Mouse (Mus musculus) gastrocnemius, postnatal 10 days (tissue): ENCODE results near the gene Ptprc. TPM values are rescaled to one million over a fixed set of nuclear protein-coding genes. Genes with fewer than 3 reads are reported as not detected.

Experiments
- DNase-seq: peaks from one replicate; pipeline ENCODE4 v3.0.0; 2021; ENCODE audit warnings: mixed read lengths
- long read RNA-seq, 2 experiments: library from polyadenylated mRNA; stranded (forward); transcript quantifications; one replicate each; pipeline ENCODE4 v2.0.0; 2021
- total RNA-seq, 2 experiments: library from RNA; stranded (reverse); gene quantifications; 2 replicates each; pipeline ENCODE4 v1.2.3; 2021

Ptprc gene
- 1 to 10 TPM; 1.8 to 5.0 TPM for total RNA-seq
- long read RNA-seq, experiment 1: 0 reads
- long read RNA-seq, experiment 2, full-length matches to known transcripts: 1 of 1 reads
- long read RNA-seq, experiment 2, partial matches to known transcripts: 0 of 1 reads
- long read RNA-seq, experiment 2, other reads (novel, unspliced or antisense): 0 of 1 reads

DNA sequence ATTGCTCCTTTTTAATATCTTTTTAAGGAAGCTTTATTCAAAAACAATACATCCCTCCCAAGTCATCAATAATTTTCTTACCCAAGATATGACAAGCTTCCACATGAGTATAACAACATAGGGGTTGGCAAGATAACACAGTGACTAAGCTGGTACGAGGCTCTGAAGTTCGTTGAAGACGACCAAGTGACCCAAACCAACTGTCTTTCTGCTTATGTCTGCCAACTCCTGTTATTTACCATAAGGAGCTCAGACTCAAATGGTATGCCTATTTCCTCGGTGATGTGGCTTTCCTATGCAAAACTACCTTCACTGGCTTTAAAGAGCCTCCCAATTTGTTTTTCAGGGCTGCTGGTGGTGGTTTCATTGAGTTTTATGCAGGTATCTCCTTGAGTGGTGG is at the start of gene Ptprc:
TSS of gene Ptprc (minus strand) at position 215 of the 400 bp plus-strand sequence.
- DNase-seq: no peak

- no peak for DNase-seq
These were observed 39.4 kb upstream of the Ptprc start for GRCm38 (mm10) chr1:138214736-138215458.

DNA sequence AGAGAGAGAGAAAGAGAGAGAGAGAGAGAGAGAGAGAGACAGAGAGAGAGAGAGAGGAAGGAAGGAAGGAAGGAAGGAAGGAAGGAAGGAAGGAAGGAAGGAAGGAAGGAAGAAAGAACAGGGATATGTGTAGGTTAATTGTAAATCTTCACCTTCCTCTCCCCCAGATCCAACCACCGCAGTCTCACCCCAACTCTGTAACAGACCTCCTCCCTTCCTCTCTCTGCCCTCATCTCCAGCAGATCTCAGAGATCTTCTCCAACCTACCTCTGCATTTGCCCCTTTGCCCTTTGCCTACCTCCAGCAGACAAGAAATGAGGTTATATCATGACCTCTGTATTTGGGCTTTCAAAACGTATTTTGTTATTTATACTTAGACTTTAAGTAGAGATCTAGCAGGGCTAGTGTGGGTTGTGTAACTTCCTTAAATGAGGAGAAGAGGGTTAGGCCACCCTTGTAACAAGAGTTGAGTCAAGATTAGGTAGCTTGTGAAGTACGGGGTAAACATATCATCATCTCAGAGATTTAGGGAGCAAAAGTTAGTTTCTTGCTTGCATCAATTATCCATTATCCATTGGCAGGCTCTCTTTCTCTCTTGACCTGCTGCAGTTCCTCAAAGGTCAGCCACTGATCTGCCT is 35.0 kb upstream of the Ptprc start:
- DNase-seq: no peak

- DNase-seq: no peak
These were observed 34.2 kb upstream of the Ptprc start for GRCm38 (mm10) chr1:138209751-138210150.

DNA sequence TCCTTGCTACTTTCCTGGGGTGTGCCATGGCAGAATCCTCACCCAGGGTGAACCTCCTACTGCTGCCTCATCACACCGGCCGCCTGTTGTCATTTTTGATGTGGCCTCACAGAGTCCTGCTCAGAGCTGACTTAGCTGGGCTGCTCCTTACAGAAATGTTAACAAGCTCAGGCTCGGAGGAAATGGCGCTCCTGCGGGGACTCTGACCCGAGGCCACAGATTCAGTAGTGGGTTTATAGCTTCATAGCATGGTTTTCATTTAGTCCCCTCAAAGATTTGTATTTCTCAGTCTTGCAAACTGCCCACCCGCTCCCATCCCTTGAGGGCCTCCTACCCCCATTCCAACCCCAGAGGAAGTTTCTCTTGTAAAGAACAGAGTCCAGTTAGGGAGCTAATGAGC is 30.5 kb upstream of the Ptprc start:
- DNase-seq: no peak

GRCm38 (mm10) chr1:138191689-138192508 is 16.4 kb upstream of the Ptprc start:
- DNase-seq: no peak

DNA sequence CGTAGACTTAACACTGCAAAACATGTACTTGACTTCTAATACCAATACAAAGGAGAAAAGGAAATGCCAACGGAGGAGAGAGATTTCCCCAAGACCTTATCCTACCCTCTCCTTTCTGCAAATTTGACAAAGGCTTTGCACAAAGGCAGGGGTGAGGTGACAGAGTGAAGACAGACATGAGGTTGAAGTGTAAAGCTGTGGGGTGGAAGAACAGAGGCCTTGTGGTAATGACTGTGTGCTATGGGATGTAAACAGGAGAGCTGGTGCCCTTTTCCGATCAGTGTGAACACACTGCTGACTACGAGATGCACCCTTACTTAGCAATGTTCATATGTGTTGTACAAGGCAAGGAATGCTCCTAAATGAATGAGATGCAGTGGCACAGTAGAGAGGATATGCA is 12.6 kb upstream of the Ptprc start:
- DNase-seq: no peak

DNA sequence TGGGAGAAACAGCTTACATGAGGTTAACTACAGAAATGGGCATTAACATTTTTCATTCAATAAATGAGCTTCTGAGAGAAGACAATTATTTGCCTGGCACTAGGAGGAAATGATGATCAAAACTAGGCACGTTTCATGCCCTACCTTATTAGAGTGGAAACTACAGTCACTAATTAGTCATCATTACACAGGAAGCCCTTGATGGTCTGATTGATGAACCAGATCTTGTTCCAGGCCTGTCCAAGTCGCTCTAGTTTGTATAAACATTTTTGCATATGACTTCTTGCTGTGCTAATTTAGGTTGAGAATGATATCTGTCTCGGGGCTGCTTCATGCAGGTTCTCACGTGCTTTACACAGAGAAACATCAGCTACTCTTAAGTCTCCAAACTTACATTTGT is 10.4 kb upstream of the Ptprc start:
- DNase-seq: no peak

- DNase-seq: no peak
These were observed 4.6 kb upstream of the Ptprc start for GRCm38 (mm10) chr1:138180081-138180480.

GRCm38 (mm10) chr1:138174705-138175492 is 609 bp downstream of the Ptprc start:
- DNase-seq: no peak

DNA sequence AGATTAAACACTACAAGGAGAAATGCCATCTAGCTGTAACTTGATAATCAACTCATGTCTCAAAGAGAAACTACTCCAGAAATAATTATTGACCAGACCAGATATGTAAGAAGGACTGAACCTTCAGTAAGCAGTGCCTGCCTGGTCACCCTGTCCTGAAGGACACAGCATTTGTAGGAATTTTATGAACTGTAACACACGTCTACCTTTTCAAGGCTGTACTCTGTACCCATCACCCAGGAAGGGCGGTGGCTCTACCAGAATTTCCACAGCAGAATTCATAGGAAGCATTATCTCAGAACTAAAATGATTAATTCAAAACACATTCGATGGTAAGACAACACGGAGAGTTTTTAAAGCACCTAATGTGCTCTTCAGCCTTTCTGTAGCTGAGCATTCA is 1.4 kb downstream of the Ptprc start:
- no peak for DNase-seq

- DNase-seq: no peak
These were observed 1.8 kb downstream of the Ptprc start for GRCm38 (mm10) chr1:138173669-138174068.

- DNase-seq: no peak
These were observed 3.0 kb downstream of the Ptprc start for GRCm38 (mm10) chr1:138172547-138172946.

DNA sequence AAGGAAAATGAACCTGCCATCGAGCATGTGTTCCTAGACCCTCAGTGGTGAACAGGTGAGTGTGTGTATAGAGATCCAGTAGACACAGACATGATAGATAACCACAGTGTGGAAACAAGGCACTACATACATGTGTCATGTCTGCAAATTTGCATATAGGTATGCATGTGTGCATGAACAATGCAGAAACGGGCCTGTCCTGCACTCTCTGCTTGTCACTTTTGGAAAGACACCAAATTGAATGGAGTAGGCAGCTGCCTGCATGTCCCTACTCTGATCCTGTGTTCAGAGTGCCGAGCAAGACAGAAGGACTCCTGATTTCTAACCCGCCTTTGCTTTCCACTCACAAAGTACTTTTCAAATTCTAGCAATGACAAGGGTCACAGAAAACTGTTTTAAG is 3.4 kb downstream of the Ptprc start:
- no peak for DNase-seq

DNA sequence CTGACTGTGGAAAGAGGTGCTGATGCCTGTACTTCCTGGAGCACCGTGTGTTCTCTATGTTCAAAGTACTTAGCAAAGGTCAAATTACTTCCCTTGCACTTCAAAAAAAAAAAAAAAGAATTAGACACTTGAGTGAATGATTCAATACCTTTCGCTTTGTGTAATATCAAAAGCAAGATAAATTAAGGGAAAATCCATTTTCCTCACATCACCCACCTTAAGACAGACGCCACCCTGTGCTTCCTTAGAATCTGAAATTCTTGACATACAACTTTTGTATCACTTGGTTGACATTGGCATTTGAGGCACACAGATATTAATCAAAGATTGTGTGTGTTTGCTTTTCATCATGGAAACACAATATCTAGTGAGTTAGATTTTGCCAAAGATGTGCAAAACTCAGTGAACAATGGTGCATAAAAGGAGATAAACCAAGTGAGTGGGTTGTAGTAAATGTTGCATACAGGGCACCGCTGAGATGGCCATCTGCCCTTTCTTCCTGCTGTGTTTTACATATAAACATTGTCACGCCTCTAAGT is 9.2 kb downstream of the Ptprc start:
- DNase-seq: no peak

GRCm38 (mm10) chr1:138162638-138163037 is 12.9 kb downstream of the Ptprc start:
- no peak for DNase-seq

DNA sequence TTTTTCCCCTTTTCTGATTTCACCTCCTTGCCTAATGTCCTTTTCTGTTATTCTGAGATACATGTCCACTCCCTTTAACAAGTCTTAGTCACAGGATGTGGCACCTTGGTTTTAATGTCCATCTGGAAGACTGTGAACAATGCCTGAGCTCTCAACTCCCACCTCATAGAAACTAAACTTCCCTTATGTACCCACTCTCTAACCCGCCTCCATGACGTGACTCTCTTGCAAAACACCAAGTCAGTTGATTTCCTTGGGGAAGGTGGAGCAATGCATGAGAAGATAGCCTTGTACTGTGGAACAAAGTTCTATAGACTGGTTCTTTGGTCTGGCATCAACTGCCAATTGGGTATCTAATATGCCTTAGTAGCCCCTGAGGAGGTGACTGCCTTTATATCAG is 16.6 kb downstream of the Ptprc start:
- no peak for DNase-seq

DNA sequence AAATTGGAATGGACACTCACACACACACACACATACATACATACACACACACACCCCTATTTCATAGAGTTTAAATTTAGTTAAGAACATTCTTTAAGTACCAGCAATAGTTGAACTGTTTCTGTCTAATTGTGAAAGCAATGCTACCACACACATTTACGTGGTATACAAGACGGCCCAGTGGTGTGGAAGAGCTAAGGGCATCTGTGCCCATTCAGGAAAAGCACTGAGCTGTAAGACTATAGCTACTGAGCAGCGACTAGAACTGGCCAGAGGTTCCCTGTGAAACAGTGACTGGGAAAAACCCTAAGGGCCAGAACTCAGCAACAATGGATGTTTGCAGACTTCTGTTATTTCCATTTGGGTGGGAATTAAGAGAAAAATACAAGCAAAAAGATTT is 17.3 kb downstream of the Ptprc start:
- no peak for DNase-seq

- DNase-seq: no peak
These were observed 17.8 kb downstream of the Ptprc start for GRCm38 (mm10) chr1:138157709-138158108.

- no peak for DNase-seq
These were observed 18.5 kb downstream of the Ptprc start for GRCm38 (mm10) chr1:138157008-138157407.

- DNase-seq: no peak
These were observed 21.2 kb downstream of the Ptprc start for GRCm38 (mm10) chr1:138154185-138154785.
